Mouse (Mus musculus) MEL (cell line): Measurements from ENCODE around the gene Dpysl4. TPM values are rescaled to one million over a fixed set of nuclear protein-coding genes. Genes with fewer than 3 reads are reported as not detected.

ENCODE experiments used
- DNase-seq: peaks from one replicate; pipeline ENCODE4 v3.0.0; 2011; ENCODE audit warnings: low read depth, low spot score
- H3K27ac ChIP-seq: 2 replicates; pipeline ENCODE4 v1.5.1; 2012; ENCODE audit warnings: low read depth, mild to moderate bottlenecking, control low read depth, low read length, moderate library complexity; ENCODE audit not compliant: control insufficient read depth
- H3K27me3 ChIP-seq, 2 experiments: fragments of 150-350 bp in 1 of 2; sonication (generic) in 1 of 2; 2 replicates each; pipeline ENCODE4 v1.6.1; 2012; ENCODE audit warnings: low read length in 2 of 2, mild to moderate bottlenecking in 2 of 2, improper control_type of control experiment in 1 of 2, moderate library complexity in 1 of 2; ENCODE audit not compliant: insufficient read depth in 2 of 2, control insufficient read depth in 1 of 2
- H3K36me3 ChIP-seq, 2 experiments: 2 replicates each; pipeline ENCODE4 v1.6.1; 2012 to 2014; ENCODE audit warnings: low read length in 2 of 2, improper control_type of control experiment in 1 of 2, inconsistent platforms in 1 of 2, mild to moderate bottlenecking in 1 of 2; ENCODE audit not compliant: insufficient read depth in 2 of 2, control insufficient read depth in 1 of 2
- H3K4me1 ChIP-seq, 2 experiments: fragments of 150-350 bp in 1 of 2; sonication (generic) in 1 of 2; 2 replicates each; pipeline ENCODE4 v1.6.1; 2012; ENCODE audit warnings: low read length in 2 of 2, improper control_type of control experiment in 1 of 2, mild to moderate bottlenecking in 1 of 2; ENCODE audit not compliant: insufficient read depth in 2 of 2, control insufficient read depth in 1 of 2
- H3K4me3 ChIP-seq, 2 experiments: fragments of 150-350 bp in 1 of 2; sonication (generic) in 1 of 2; 2 replicates each; pipeline ENCODE4 v1.5.1; 2012; ENCODE audit warnings: low read depth in 2 of 2, low read length in 2 of 2, mild to moderate bottlenecking in 2 of 2, moderate library complexity in 2 of 2, control low read depth in 1 of 2, improper control_type of control experiment in 1 of 2; ENCODE audit not compliant: control insufficient read depth in 1 of 2, insufficient read depth in 1 of 2
- H3K79me2 ChIP-seq: 2 replicates; pipeline ENCODE4 v1.6.1; 2012; ENCODE audit warnings: mild to moderate bottlenecking, low read length, moderate library complexity; ENCODE audit not compliant: control insufficient read depth, poor library complexity, insufficient read depth
- H3K9ac ChIP-seq: 2 replicates; pipeline ENCODE4 v1.6.1; 2012; ENCODE audit warnings: low read depth, mild to moderate bottlenecking, control low read depth, low read length, moderate library complexity; ENCODE audit not compliant: control insufficient read depth, poor library complexity, severe bottlenecking
- H3K9me3 ChIP-seq: fragments of 150-350 bp; sonication (generic); replicated peaks from 2 replicates; pipeline ENCODE4 v1.6.1; 2012; ENCODE audit warnings: mild to moderate bottlenecking, low read length, improper control_type of control experiment, moderate library complexity; ENCODE audit not compliant: insufficient read depth
- CHD2 ChIP-seq: IDR thresholded peaks from 2 replicates; pipeline ENCODE4 v1.6.1; 2011; ENCODE audit warnings: low read length, improper control_type of control experiment
- EP300 ChIP-seq, 2 experiments: IDR thresholded peaks; 2 replicates each; pipeline ENCODE4 v1.6.1; 2011; ENCODE audit warnings: improper control_type of control experiment in 2 of 2, low read length in 2 of 2, low read depth in 1 of 2, mild to moderate bottlenecking in 1 of 2
- GABPA ChIP-seq: IDR thresholded peaks from 2 replicates; pipeline ENCODE4 v1.6.1; 2012; ENCODE audit warnings: low read depth, mild to moderate bottlenecking, inconsistent platforms, low read length, improper control_type of control experiment, moderate library complexity
- MAFK ChIP-seq: IDR thresholded peaks from 2 replicates; pipeline ENCODE4 v1.6.1; 2011; ENCODE audit warnings: low read depth, mild to moderate bottlenecking, low read length, improper control_type of control experiment, borderline replicate concordance
- MXI1 ChIP-seq: IDR thresholded peaks from 2 replicates; pipeline ENCODE4 v1.6.1; 2011; ENCODE audit warnings: mild to moderate bottlenecking, low read depth, low read length, improper control_type of control experiment
- NRF1 ChIP-seq: IDR thresholded peaks from 2 replicates; pipeline ENCODE4 v1.6.1; 2014; ENCODE audit warnings: low read depth, mild to moderate bottlenecking, inconsistent platforms, low read length, improper control_type of control experiment, moderate library complexity; ENCODE audit not compliant: poor library complexity, insufficient read depth, severe bottlenecking
- POLR2AphosphoS2 ChIP-seq: IDR thresholded peaks from 2 replicates; pipeline ENCODE4 v1.6.1; 2011; ENCODE audit warnings: low read length, improper control_type of control experiment
- POLR2AphosphoS5 ChIP-seq: IDR thresholded peaks from 2 replicates; pipeline ENCODE4 v1.6.1; 2012; ENCODE audit warnings: low read depth, borderline replicate concordance, mild to moderate bottlenecking, inconsistent platforms, low read length, moderate library complexity, mixed read lengths
- SIN3A ChIP-seq: IDR thresholded peaks from 2 replicates; pipeline ENCODE4 v1.6.1; 2012; ENCODE audit warnings: low read length, improper control_type of control experiment, inconsistent platforms
- SMC3 ChIP-seq: IDR thresholded peaks from 2 replicates; pipeline ENCODE4 v1.6.1; 2011; ENCODE audit warnings: low read depth, low read length, improper control_type of control experiment
- TBP ChIP-seq: IDR thresholded peaks from 2 replicates; pipeline ENCODE4 v1.8.0; 2011; ENCODE audit warnings: low read depth, low read length, improper control_type of control experiment
- TCF12 ChIP-seq: IDR thresholded peaks from 2 replicates; pipeline ENCODE4 v1.6.1; 2014; ENCODE audit warnings: low read depth, mild to moderate bottlenecking, inconsistent platforms, low read length, improper control_type of control experiment, moderate library complexity
- ZMIZ1 ChIP-seq: IDR thresholded peaks from 2 replicates; pipeline ENCODE4 v1.6.1; 2012; ENCODE audit warnings: low read depth, mild to moderate bottlenecking, inconsistent platforms, low read length, improper control_type of control experiment, moderate library complexity
- ZNF384 ChIP-seq: IDR thresholded peaks from 2 replicates; pipeline ENCODE4 v1.6.1; 2012; ENCODE audit warnings: low read depth, mild to moderate bottlenecking, inconsistent platforms, low read length, improper control_type of control experiment
- polyA plus RNA-seq, 2 experiments: library from polyadenylated mRNA; stranded (reverse) in 1 of 2; unstranded in 1 of 2; fragments of >175 nt in 1 of 2; fragments of >200 nt in 1 of 2; gene quantifications; 2 replicates each; pipeline versions ENCODE4 v1.2.1 to v1.2.4; 2012; ENCODE audit warnings: low replicate concordance in 2 of 2, low read depth in 1 of 2; ENCODE audit not compliant: insufficient read length in 2 of 2, insufficient read depth in 1 of 2, missing spikeins in 1 of 2
- total RNA-seq: library from RNA; depleted of rRNA; stranded (reverse); fragments of 300-350 nt; gene quantifications from 2 replicates; pipeline ENCODE4 v1.2.3, GENCODE M21; 2012

Dpysl4 gene
- total and polyA plus RNA-seq, 3 experiments = not detected

DNA sequence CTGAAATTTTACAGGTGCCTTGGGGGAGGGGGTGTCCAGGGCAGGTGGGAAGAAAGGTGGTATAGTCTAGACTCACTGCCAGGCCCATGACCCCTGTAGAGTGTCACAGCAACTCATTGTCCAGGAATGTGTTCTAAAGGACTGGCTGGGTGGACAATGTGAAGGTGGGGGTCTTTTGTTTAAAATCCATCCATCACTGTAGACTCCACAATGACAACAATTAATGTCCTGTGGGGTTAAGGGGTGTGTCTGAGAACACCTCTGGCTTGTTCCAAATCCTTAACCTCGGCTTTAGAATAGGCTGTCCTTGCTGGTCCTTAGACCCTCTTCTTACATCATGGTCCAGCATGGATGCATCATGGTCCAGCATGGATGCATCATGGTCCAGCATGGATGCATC lies 1.5 kb upstream of the Dpysl4 start:
- no peak overlapping the region for H3K9ac ChIP-seq
- H3K27me3 ChIP-seq = no peaks in the 10 kb centered on the region
- H3K9me3 ChIP-seq = no peaks in the 10 kb centered on the region
- TF ChIP-seq MXI1 (no peak), ZMIZ1 (no peak), ZNF384 (no peak)
- no peaks in the 10 kb centered on the region for H3K4me1 ChIP-seq
- DNase-seq = no peak
- no peak overlapping the region for H3K4me3 ChIP-seq
- no peak overlapping the region for H3K27ac ChIP-seq
- no peaks in the 10 kb centered on the region for H3K79me2 ChIP-seq
- no peaks in the 10 kb centered on the region for H3K36me3 ChIP-seq

DNA sequence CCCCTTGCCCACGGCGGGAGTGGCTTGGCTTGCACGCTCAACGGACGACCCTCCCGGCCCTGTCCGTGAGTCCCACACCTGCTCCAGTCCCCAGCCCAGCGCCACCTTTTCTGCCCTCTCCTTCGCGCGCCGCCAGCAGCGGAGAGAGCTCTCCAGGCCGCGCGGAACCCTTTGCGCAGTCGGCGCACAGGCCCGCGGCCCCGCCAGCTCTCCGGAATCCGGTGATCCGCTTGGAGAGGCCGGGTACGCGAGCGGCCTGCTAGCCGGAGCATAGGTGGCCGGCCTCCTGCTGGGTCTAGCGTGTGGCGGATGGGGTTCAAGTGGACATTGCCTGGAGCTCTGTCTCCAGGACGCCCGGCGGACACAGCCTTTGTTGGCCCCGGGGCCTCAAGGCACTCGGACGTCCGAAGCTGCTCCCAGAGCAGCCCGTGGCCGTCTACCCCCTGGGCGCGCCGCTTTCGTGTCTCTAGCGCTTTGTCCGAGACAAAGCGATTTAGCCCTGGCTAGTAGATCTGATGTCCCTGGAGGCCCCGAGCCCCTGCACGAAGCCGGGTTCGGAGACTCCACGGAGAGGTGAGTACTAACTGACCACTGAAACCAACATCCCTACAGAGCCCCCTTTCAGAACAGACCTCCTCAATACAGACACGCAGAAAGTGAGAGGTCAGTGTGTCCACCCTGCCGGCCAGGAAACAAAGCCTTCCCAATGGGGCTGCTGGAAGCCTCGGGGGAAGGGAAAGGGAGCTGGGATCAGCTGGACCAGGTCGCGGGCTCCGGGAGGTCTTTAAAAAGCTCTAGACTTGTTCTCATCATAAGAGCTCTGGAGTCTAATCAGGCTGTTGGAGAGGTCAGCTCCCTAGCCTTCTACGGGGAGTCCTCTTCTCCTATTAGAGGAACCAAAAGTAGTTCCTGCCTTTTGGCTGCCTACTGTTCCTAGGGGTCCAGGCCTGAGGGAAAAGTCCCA lies 676 bp downstream of the Dpysl4 start:
- H3K4me3 ChIP-seq = no peak overlapping the region
- DNase-seq = no peak
- no peak overlapping the region for H3K27ac ChIP-seq
- H3K27me3 ChIP-seq = no peaks in the 10 kb centered on the region
- H3K36me3 ChIP-seq = no peaks in the 10 kb centered on the region
- H3K9ac ChIP-seq = no peak overlapping the region
- H3K9me3 ChIP-seq = no peaks in the 10 kb centered on the region
- TF ChIP-seq CHD2 (no peak), MAFK (no peak), SIN3A (no peak), POLR2AphosphoS5 (no peak), POLR2AphosphoS2 (no peak), NRF1 (no peak), TBP (no peak), TCF12 (no peak), SMC3 (no peak), EP300 (IDR thresholded peaks at IDR 0.05; ENCODE audit: low read depth in 1 of 2, low read length in 2 of 2) (no peak), GABPA (no peak), MXI1 (no peak)
- no peaks in the 10 kb centered on the region for H3K4me1 ChIP-seq
- no peaks in the 10 kb centered on the region for H3K79me2 ChIP-seq
